Mouse (Mus musculus) megakaryocyte-erythroid progenitor cell, adult 5-6 weeks (primary cell): ENCODE measurements around the gene Tppp3. TPM values are rescaled to one million over a fixed set of nuclear protein-coding genes. Genes with fewer than 3 reads are reported as not detected.

Experiments used
- ATAC-seq: replicated peaks from 2 replicates; pipeline ENCODE4 v1.8.0; 2016; ENCODE audit warnings: mild to moderate bottlenecking, inconsistent platforms; ENCODE audit not compliant: severe bottlenecking, poor library complexity, low FRiP score, low TSS enrichment
- total RNA-seq, 2 experiments: library from RNA; stranded (forward) in 1 of 2; stranded (reverse) in 1 of 2; fragments of 200-1000, 215-1000 nt in 1 of 2; fragments of >200 nt in 1 of 2; fragmentation: Nextera tagmentation in 1 of 2; gene quantifications; 2 replicates each; pipeline ENCODE4 v1.2.3; 2014 to 2017

The Tppp3 gene
- total RNA-seq, 2 experiments from 2014 or later = 1.4 TPM; not detected in 1

GRCm38 (mm10) chr8:105489281-105489680, 18.0 kb upstream of the Tppp3 start:
- ATAC-seq = no peak

- ATAC-seq = no peak
These were observed 16.8 kb upstream of the Tppp3 start for GRCm38 (mm10) chr8:105488082-105488481.

GRCm38 (mm10) chr8:105484392-105484791, 13.1 kb upstream of the Tppp3 start:
- ATAC-seq = 0 out of 2 replicates have a peak, but pooled peaks have one; percentile 33

- ATAC-seq = no peak
These were observed 12.7 kb upstream of the Tppp3 start for GRCm38 (mm10) chr8:105484030-105484368.

GRCm38 (mm10) chr8:105483212-105484029, 12.1 kb upstream of the Tppp3 start:
- ATAC-seq = peak; percentile 76

GRCm38 (mm10) chr8:105482123-105482522, 10.8 kb upstream of the Tppp3 start:
- no peak for ATAC-seq

- peak; percentile 64 for ATAC-seq
These were observed 10.1 kb upstream of the Tppp3 start for GRCm38 (mm10) chr8:105481453-105481852.

- no peak for ATAC-seq
These were observed 9.7 kb upstream of the Tppp3 start for GRCm38 (mm10) chr8:105481013-105481412.

- no peak for ATAC-seq
These were observed 6.5 kb upstream of the Tppp3 start for GRCm38 (mm10) chr8:105477792-105478191.

GRCm38 (mm10) chr8:105476628-105477413, 5.5 kb upstream of the Tppp3 start:
- 0 out of 2 replicates have a peak, but pooled peaks have one; percentile 45 for ATAC-seq

- no peak for ATAC-seq
These were observed 4.8 kb upstream of the Tppp3 start for GRCm38 (mm10) chr8:105476161-105476560.

- ATAC-seq = no peak
These were observed 4.4 kb upstream of the Tppp3 start for GRCm38 (mm10) chr8:105475742-105476141.

- no peak for ATAC-seq
These were observed 3.9 kb upstream of the Tppp3 start for GRCm38 (mm10) chr8:105475254-105475653.

GRCm38 (mm10) chr8:105474680-105475079, 3.4 kb upstream of the Tppp3 start:
- ATAC-seq = no peak

GRCm38 (mm10) chr8:105473816-105474606, 2.7 kb upstream of the Tppp3 start:
- ATAC-seq = no peak

GRCm38 (mm10) chr8:105472983-105473382, 1.7 kb upstream of the Tppp3 start:
- no peak for ATAC-seq

- no peak for ATAC-seq
These were observed 1.1 kb upstream of the Tppp3 start for GRCm38 (mm10) chr8:105472414-105472932.

GRCm38 (mm10) chr8:105470681-105471313, 529 bp downstream of the Tppp3 start:
- peak; percentile 27 for ATAC-seq

- ATAC-seq = no peak
These were observed 1.1 kb downstream of the Tppp3 start for GRCm38 (mm10) chr8:105470262-105470661.
